Mouse (Mus musculus): ENCODE data around the gene Etnppl.

The Etnppl gene

GRCm38 (mm10) chr3:130677671-130678460 is 60.6 kb downstream of the Etnppl start:
- DNase-seq (ENCODE audit: low spot score), result no peak

GRCm38 (mm10) chr3:130681226-130681625 is 64.0 kb downstream of the Etnppl start:
- no peak for DNase-seq (ENCODE audit: low spot score)

- DNase-seq (ENCODE audit: low spot score), result no peak
Observed at GRCm38 (mm10) chr3:130682183-130682582, 64.9 kb downstream of the Etnppl start.

- no peak for DNase-seq (ENCODE audit: low spot score)
Observed at GRCm38 (mm10) chr3:130683836-130684235, 66.6 kb downstream of the Etnppl start.

GRCm38 (mm10) chr3:130684276-130685013 is 67.2 kb downstream of the Etnppl start:
- DNase-seq (ENCODE audit: low spot score), result no peak

- DNase-seq (ENCODE audit: low spot score), result no peak
Observed at GRCm38 (mm10) chr3:130685014-130685366, 67.7 kb downstream of the Etnppl start.

- DNase-seq (ENCODE audit: low spot score), result no peak
Observed at GRCm38 (mm10) chr3:130687051-130687450, 69.8 kb downstream of the Etnppl start.

Data from T-cell, adult 2 months (primary cell).